Mouse (Mus musculus): Measurements from ENCODE around the gene Ercc5. TPM values are rescaled to one million over a fixed set of nuclear protein-coding genes. Genes with fewer than 3 reads are reported as not detected.

Gene Ercc5
- polyA plus RNA-seq, 1 experiment from 2014 or later = 40.9 TPM

GRCm38 (mm10) chr1:44120074-44120406 is 27.5 kb upstream of the Ercc5 start:
- Histone ChIP-seq H3K36me3 (ENCODE audit: control insufficient read depth, insufficient read depth, low read length) (no peaks in the 10 kb centered on the region), H3K27me3 (ENCODE audit: control insufficient read depth, insufficient read depth, low read length) (no peaks in the 10 kb centered on the region), H3K4me3 (ENCODE audit: low read depth, low read length) (peak overlapping the region; percentile 75), H3K9ac (ENCODE audit: low read length) (peak overlapping the region; percentile 80), H3K4me1 (replicated peaks; ENCODE audit: control insufficient read depth, insufficient read depth, low read length) (0 out of 2 replicates have a peak, but pooled peaks cover 1% of the 10 kb centered on the region), H3K9me3 (ENCODE audit: control insufficient read depth, low read length) (no peaks in the 10 kb centered on the region), H3K27ac (ENCODE audit: low read depth, low read length) (peak overlapping the region; percentile 92), H3K4me2 (ENCODE audit: low read depth, low read length, severe bottlenecking) (peak overlapping the region; percentile 83)
- DNase-seq (ENCODE audit: low spot score) (no peak), ATAC-seq (replicated peaks; ENCODE audit: low FRiP score) (peak; percentile 28)
- WGBS = 3% methylated on average over 6 of the region's 6 CpGs

DNA sequence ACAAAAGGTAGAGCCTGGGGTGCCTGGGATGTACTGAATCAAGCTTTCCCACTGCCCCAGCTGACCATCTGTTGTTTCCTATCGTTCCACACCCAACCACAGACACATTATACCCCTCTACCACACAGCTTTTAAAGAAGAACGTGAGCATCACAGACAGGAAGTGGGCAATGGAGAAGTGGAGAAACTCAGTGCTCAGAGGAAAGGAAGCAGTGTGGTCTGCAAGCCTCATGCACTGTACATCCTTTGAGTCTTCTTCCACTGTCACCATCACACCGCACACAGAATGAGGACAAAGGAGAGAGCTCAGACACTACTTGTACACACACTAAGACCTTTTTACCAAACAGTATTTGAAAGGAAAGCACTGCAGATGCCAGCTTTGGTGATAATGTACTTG is 25.3 kb upstream of the Ercc5 start:
- no peak for DNase-seq (ENCODE audit: low spot score)
- 88% methylated on average over 3 of the region's 3 CpGs for WGBS
- Histone ChIP-seq H3K4me2 (ENCODE audit: low read depth, low read length, severe bottlenecking) (no peak overlapping the region), H3K27me3 (ENCODE audit: control insufficient read depth, insufficient read depth, low read length) (no peaks in the 10 kb centered on the region), H3K4me1 (replicated peaks; ENCODE audit: control insufficient read depth, insufficient read depth, low read length) (0 out of 2 replicates have a peak, but pooled peaks cover 1% of the 10 kb centered on the region), H3K27ac (ENCODE audit: low read depth, low read length) (no peak overlapping the region), H3K36me3 (ENCODE audit: control insufficient read depth, insufficient read depth, low read length) (no peaks in the 10 kb centered on the region), H3K9me3 (ENCODE audit: control insufficient read depth, low read length) (no peaks in the 10 kb centered on the region), H3K4me3 (ENCODE audit: low read depth, low read length) (no peak overlapping the region), H3K9ac (ENCODE audit: low read length) (no peak overlapping the region)
- ATAC-seq (replicated peaks; ENCODE audit: low FRiP score) = no peak

- ATAC-seq (replicated peaks; ENCODE audit: low FRiP score) (no peak), DNase-seq (ENCODE audit: low spot score) (no peak)
- Histone ChIP-seq H3K9me3 (ENCODE audit: control insufficient read depth, low read length) (no peaks in the 10 kb centered on the region), H3K9ac (ENCODE audit: low read length) (no peak overlapping the region), H3K4me3 (ENCODE audit: low read depth, low read length) (no peak overlapping the region), H3K4me2 (ENCODE audit: low read depth, low read length, severe bottlenecking) (no peak overlapping the region), H3K4me1 (replicated peaks; ENCODE audit: control insufficient read depth, insufficient read depth, low read length) (no peaks in the 10 kb centered on the region), H3K27me3 (ENCODE audit: control insufficient read depth, insufficient read depth, low read length) (no peaks in the 10 kb centered on the region), H3K27ac (ENCODE audit: low read depth, low read length) (no peak overlapping the region), H3K36me3 (ENCODE audit: control insufficient read depth, insufficient read depth, low read length) (no peaks in the 10 kb centered on the region; the same call in 1 of the 2 replicates)
- WGBS = 89% methylated on average over 4 of the region's 4 CpGs
These were observed 22.0 kb upstream of the Ercc5 start for GRCm38 (mm10) chr1:44125590-44125989.

DNA sequence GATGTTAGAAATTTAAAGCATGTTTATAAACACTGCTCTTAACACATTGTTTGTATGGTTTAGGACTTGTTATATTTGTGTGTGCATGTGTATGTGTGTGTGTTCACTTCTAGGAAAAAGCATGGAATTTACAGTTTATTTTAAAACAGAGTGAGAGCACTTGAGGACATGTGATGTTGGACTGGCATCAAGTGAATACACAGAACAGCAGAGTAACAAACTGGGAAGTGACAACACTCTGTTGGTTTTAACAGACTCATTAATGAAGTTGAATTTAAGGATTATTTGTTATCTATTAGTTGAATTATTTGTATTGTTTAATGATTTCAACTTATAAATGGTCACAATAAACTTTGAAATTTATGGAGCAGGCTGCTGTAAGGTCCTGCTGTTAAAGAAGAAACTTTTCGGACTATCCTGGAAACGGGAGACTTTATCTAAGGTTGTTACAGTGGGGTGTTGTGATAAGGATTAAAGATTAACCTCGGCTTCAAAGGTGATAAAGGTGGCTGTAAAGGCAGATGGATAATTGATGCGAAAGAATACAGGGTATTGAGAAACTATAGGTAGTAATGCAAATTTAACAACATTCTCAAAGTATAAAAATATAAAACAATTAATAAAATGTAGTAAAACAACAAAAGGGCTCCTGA is 17.5 kb upstream of the Ercc5 start:
- ATAC-seq (replicated peaks; ENCODE audit: low FRiP score) = no peak
- H3K4me3 ChIP-seq (ENCODE audit: low read depth, low read length) = no peak overlapping the region
- H3K9ac ChIP-seq (ENCODE audit: low read length) = no peak overlapping the region
- 90% methylated on average over 4 of the region's 4 CpGs for WGBS
- no peaks in the 10 kb centered on the region for H3K4me1 ChIP-seq (replicated peaks; ENCODE audit: control insufficient read depth, insufficient read depth, low read length)
- no peaks in the 10 kb centered on the region for H3K9me3 ChIP-seq (ENCODE audit: control insufficient read depth, low read length)
- no peaks in the 10 kb centered on the region for H3K27me3 ChIP-seq (ENCODE audit: control insufficient read depth, insufficient read depth, low read length)
- no peaks in the 10 kb centered on the region; the same call in 1 of the 2 replicates for H3K36me3 ChIP-seq (ENCODE audit: control insufficient read depth, insufficient read depth, low read length)
- DNase-seq (ENCODE audit: low spot score) = no peak
- H3K27ac ChIP-seq (ENCODE audit: low read depth, low read length) = no peak overlapping the region
- no peak overlapping the region for H3K4me2 ChIP-seq (ENCODE audit: low read depth, low read length, severe bottlenecking)

DNA sequence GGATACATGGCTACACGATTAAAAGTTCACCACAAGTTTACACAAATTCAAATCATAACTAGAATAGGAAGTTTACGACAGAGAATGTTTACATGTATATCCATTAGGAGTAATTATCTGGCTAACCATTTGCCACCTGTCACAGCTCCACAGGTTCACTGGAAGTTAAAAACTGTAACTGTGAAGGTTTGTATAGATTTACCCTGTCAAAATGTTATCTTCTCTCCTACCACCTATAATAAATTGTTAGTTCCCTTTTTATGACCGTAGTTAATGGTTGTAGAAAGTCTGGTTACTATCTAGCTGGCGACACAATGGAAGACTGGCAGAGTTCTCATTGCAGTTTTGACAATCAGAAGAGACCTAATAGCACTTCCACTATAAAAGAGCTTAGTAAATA is 7.3 kb upstream of the Ercc5 start:
- no peaks in the 10 kb centered on the region for H3K4me1 ChIP-seq (replicated peaks; ENCODE audit: control insufficient read depth, insufficient read depth, low read length)
- no peak for DNase-seq (ENCODE audit: low spot score)
- WGBS = 93% methylated on average over 4 of the region's 4 CpGs
- no peaks in the 10 kb centered on the region for H3K9me3 ChIP-seq (ENCODE audit: control insufficient read depth, low read length)
- peaks cover 3% of the 10 kb centered on the region; the same call in 1 of the 2 replicates for H3K36me3 ChIP-seq (ENCODE audit: control insufficient read depth, insufficient read depth, low read length)
- no peak overlapping the region for H3K4me2 ChIP-seq (ENCODE audit: low read depth, low read length, severe bottlenecking)
- H3K9ac ChIP-seq (ENCODE audit: low read length) = no peak overlapping the region
- no peak overlapping the region for H3K27ac ChIP-seq (ENCODE audit: low read depth, low read length)
- no peak overlapping the region for H3K4me3 ChIP-seq (ENCODE audit: low read depth, low read length)
- no peaks in the 10 kb centered on the region for H3K27me3 ChIP-seq (ENCODE audit: control insufficient read depth, insufficient read depth, low read length)
- ATAC-seq (replicated peaks; ENCODE audit: low FRiP score) = no peak

- Histone ChIP-seq H3K36me3 (ENCODE audit: control insufficient read depth, insufficient read depth, low read length) (peaks cover 3% of the 10 kb centered on the region; the same call in 1 of the 2 replicates), H3K9ac (ENCODE audit: low read length) (no peak overlapping the region), H3K9me3 (ENCODE audit: control insufficient read depth, low read length) (no peaks in the 10 kb centered on the region), H3K4me1 (replicated peaks; ENCODE audit: control insufficient read depth, insufficient read depth, low read length) (no peaks in the 10 kb centered on the region), H3K27ac (ENCODE audit: low read depth, low read length) (no peak overlapping the region), H3K27me3 (ENCODE audit: control insufficient read depth, insufficient read depth, low read length) (no peaks in the 10 kb centered on the region), H3K4me3 (ENCODE audit: low read depth, low read length) (no peak overlapping the region), H3K4me2 (ENCODE audit: low read depth, low read length, severe bottlenecking) (no peak overlapping the region)
- ATAC-seq (replicated peaks; ENCODE audit: low FRiP score) (no peak), DNase-seq (ENCODE audit: low spot score) (no peak)
- WGBS = 93% methylated on average over 5 of the region's 5 CpGs
These were observed 4.8 kb upstream of the Ercc5 start for GRCm38 (mm10) chr1:44142747-44143146.

DNA sequence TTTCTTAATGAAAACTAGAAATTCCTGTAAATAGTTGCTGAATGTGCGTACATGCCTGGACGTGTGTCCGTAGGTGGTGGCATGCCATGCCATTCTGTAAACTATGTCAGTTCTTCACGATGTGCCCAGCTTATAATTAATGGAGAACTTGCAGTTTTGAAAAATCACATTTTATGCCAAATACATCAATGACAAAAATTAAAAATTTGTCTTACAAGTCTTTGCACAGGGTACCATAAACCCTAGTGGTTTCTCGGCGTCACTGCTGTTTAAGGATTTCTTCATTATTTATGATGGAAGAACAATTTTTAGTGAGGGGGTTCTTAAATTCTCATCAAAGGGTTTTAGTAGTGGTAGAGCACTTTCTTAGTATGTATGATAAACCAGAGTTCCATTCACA is 1.2 kb downstream of the Ercc5 start:
- 41% methylated on average over 6 of the region's 6 CpGs for WGBS
- Histone ChIP-seq H3K27ac (ENCODE audit: low read depth, low read length) (no peak overlapping the region), H3K9me3 (ENCODE audit: control insufficient read depth, low read length) (no peaks in the 10 kb centered on the region), H3K4me1 (replicated peaks; ENCODE audit: control insufficient read depth, insufficient read depth, low read length) (no peaks in the 10 kb centered on the region), H3K4me2 (ENCODE audit: low read depth, low read length, severe bottlenecking) (peak overlapping the region; percentile 54), H3K27me3 (ENCODE audit: control insufficient read depth, insufficient read depth, low read length) (no peaks in the 10 kb centered on the region), H3K9ac (ENCODE audit: low read length) (peak overlapping the region; percentile 93; the same call in 1 of the 2 replicates), H3K4me3 (ENCODE audit: low read depth, low read length) (peak overlapping the region; percentile 72), H3K36me3 (ENCODE audit: control insufficient read depth, insufficient read depth, low read length) (no peaks in the 10 kb centered on the region)
- DNase-seq (ENCODE audit: low spot score) = no peak
- no peak for ATAC-seq (replicated peaks; ENCODE audit: low FRiP score)

- ATAC-seq (replicated peaks; ENCODE audit: low FRiP score) (no peak), DNase-seq (ENCODE audit: low spot score) (no peak)
- Histone ChIP-seq H3K27ac (ENCODE audit: low read depth, low read length) (no peak overlapping the region), H3K36me3 (ENCODE audit: control insufficient read depth, insufficient read depth, low read length) (peaks cover 6% of the 10 kb centered on the region; the same call in 1 of the 2 replicates), H3K4me1 (replicated peaks; ENCODE audit: control insufficient read depth, insufficient read depth, low read length) (no peaks in the 10 kb centered on the region), H3K4me3 (ENCODE audit: low read depth, low read length) (no peak overlapping the region), H3K4me2 (ENCODE audit: low read depth, low read length, severe bottlenecking) (no peak overlapping the region), H3K9ac (ENCODE audit: low read length) (no peak overlapping the region), H3K27me3 (ENCODE audit: control insufficient read depth, insufficient read depth, low read length) (no peaks in the 10 kb centered on the region), H3K9me3 (ENCODE audit: control insufficient read depth, low read length) (no peaks in the 10 kb centered on the region)
- WGBS = 97% methylated on average over 4 of the region's 4 CpGs
These were observed 7.7 kb downstream of the Ercc5 start for GRCm38 (mm10) chr1:44155287-44155686.

GRCm38 (mm10) chr1:44158317-44158716 is 10.8 kb downstream of the Ercc5 start:
- ATAC-seq (replicated peaks; ENCODE audit: low FRiP score) (no peak), DNase-seq (ENCODE audit: low spot score) (no peak)
- H3K4me1 ChIP-seq (replicated peaks; ENCODE audit: control insufficient read depth, insufficient read depth, low read length) = no peaks in the 10 kb centered on the region
- peaks cover 11% of the 10 kb centered on the region for H3K36me3 ChIP-seq (ENCODE audit: control insufficient read depth, insufficient read depth, low read length)
- H3K9ac ChIP-seq (ENCODE audit: low read length) = no peak overlapping the region
- no peaks in the 10 kb centered on the region for H3K9me3 ChIP-seq (ENCODE audit: control insufficient read depth, low read length)
- H3K27ac ChIP-seq (ENCODE audit: low read depth, low read length) = no peak overlapping the region
- no peak overlapping the region for H3K4me3 ChIP-seq (ENCODE audit: low read depth, low read length)
- no peak overlapping the region for H3K4me2 ChIP-seq (ENCODE audit: low read depth, low read length, severe bottlenecking)
- 91% methylated on average over 6 of the region's 6 CpGs for WGBS
- no peaks in the 10 kb centered on the region for H3K27me3 ChIP-seq (ENCODE audit: control insufficient read depth, insufficient read depth, low read length)

Data from forebrain, embryonic 11.5 days (tissue).